Mouse (Mus musculus): ENCODE data around the gene Il12rb2.

DNA sequence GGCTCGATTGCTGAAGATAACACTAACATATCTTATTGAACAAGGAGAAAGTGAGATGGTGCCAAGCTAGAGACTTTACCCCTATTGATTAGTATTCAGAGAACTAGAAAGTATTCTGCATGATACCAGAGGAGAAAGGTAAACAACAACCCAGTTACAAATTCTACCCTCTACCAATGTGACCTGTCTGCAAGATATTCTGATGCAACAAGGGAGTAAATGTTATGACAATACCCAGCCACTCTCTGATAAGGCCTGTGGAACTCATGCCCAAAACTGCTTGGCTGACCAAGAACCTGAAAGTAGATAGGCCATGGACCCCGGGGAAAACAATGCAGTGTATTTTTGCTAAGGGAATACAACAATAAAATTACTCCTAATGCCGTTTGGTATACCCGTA lies 10.2 kb downstream of the Il12rb2 start:
- TF ChIP-seq FLI1 (IDR thresholded peaks at IDR 0.05; ENCODE audit: low read length) (no peak), GATA1 (IDR thresholded peaks at IDR 0.05; ENCODE audit: borderline replicate concordance, low read length) (no peak)

All from megakaryocyte, embryonic 14.5 days (primary cell).